Mouse (Mus musculus): ENCODE results near the gene Tmem130. TPM values are rescaled to one million over a fixed set of nuclear protein-coding genes. Genes with fewer than 3 reads are reported as not detected.

Gene Tmem130
- polyA plus RNA-seq, 1 experiment from 2014 or later = 0.14 TPM

DNA sequence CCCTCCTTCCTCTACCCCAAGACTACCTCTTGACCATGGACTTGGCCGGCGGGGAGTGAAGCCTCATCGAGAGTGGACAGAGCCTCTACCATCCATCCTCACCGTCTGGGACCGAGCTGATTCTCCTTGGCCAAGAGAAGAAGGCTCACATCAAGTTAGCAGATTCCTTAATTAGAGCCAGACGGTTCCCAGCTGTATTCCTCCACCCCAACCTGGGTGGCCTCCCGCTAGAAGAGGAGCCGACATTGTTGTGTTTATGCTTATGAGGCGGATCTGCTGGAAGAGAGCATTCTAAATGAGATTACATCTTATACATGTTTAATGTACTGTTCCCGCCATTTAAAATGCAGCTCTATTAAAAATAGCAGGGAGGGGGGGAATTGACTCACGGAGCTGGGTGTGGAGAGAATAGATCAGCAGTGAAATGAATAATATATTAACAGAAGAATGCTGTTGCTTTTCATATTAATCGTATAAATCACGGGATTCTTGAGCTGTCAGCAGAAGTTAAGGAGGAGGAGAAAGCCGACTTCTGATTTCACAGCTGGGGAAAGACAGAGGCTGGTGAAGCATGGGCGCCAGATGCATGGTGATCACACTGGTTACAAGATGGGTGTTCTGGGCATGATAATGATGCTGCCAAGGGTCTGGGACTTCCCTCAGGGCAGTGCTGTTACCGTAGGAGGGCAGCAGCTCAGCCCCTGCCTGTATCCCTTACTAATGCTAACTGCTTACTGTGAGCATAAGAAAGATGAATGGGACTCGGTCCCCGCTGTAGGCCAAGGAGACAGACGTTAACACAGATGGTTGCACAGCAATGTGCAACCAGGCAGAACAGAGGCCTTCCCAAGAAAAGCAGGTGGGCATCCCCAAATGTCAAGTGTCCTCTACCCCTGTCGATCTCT, 57.9 kb downstream of the Tmem130 start:
- ATAC-seq (ENCODE audit: insufficient number of reproducible peaks, insufficient read depth, low FRiP score, low TSS enrichment, low read depth) = no peak
- Histone ChIP-seq H3K27me3 (no peaks in the 10 kb centered on the region), H3K9ac (replicated peaks) (no peak overlapping the region), H3K4me1 (replicated peaks) (no peaks in the 10 kb centered on the region), H3K36me3 (no peaks in the 10 kb centered on the region), H3K4me2 (no peak overlapping the region), H3K27ac (no peak overlapping the region), H3K4me3 (replicated peaks) (no peak overlapping the region), H3K9me3 (no peaks in the 10 kb centered on the region)
- 64% methylated on average over 20 of the region's 20 CpGs for WGBS

GRCm38 (mm10) chr5:144695289-144696060, 66.1 kb downstream of the Tmem130 start:
- ATAC-seq (ENCODE audit: insufficient number of reproducible peaks, insufficient read depth, low FRiP score, low TSS enrichment, low read depth) = no peak

GRCm38 (mm10) chr5:144694161-144694560, 67.5 kb downstream of the Tmem130 start:
- Histone ChIP-seq H3K27me3 (no peaks in the 10 kb centered on the region), H3K36me3 (no peaks in the 10 kb centered on the region), H3K27ac (no peak overlapping the region), H3K9ac (replicated peaks) (no peak overlapping the region), H3K4me1 (replicated peaks) (no peaks in the 10 kb centered on the region), H3K4me2 (no peak overlapping the region), H3K4me3 (replicated peaks) (no peak overlapping the region), H3K9me3 (no peaks in the 10 kb centered on the region)
- no peak for ATAC-seq (ENCODE audit: insufficient number of reproducible peaks, insufficient read depth, low FRiP score, low TSS enrichment, low read depth)
- WGBS = 74% methylated on average over 4 of the region's 4 CpGs

More at GRCm38 (mm10) chr5:144695289-144696060, 66.1 kb downstream of the Tmem130 start:
- Histone ChIP-seq H3K27me3 (no peaks in the 10 kb centered on the region), H3K9ac (replicated peaks) (no peak overlapping the region), H3K36me3 (no peaks in the 10 kb centered on the region), H3K27ac (no peak overlapping the region), H3K4me3 (replicated peaks) (no peak overlapping the region), H3K4me2 (no peak overlapping the region), H3K9me3 (no peaks in the 10 kb centered on the region), H3K4me1 (replicated peaks) (no peaks in the 10 kb centered on the region)
- WGBS = 68% methylated on average over 8 of the region's 8 CpGs

- Histone ChIP-seq H3K36me3 (no peaks in the 10 kb centered on the region), H3K9ac (replicated peaks) (no peak overlapping the region), H3K4me1 (replicated peaks) (0 out of 2 replicates have a peak, but pooled peaks cover 4% of the 10 kb centered on the region), H3K4me3 (replicated peaks) (no peak overlapping the region), H3K27ac (no peak overlapping the region), H3K9me3 (no peaks in the 10 kb centered on the region), H3K27me3 (no peaks in the 10 kb centered on the region), H3K4me2 (no peak overlapping the region)
- no peak for ATAC-seq (ENCODE audit: insufficient number of reproducible peaks, insufficient read depth, low FRiP score, low TSS enrichment, low read depth)
- WGBS = 69% methylated on average over 4 of the region's 4 CpGs
Observed at GRCm38 (mm10) chr5:144691421-144691820, 70.2 kb downstream of the Tmem130 start.

DNA sequence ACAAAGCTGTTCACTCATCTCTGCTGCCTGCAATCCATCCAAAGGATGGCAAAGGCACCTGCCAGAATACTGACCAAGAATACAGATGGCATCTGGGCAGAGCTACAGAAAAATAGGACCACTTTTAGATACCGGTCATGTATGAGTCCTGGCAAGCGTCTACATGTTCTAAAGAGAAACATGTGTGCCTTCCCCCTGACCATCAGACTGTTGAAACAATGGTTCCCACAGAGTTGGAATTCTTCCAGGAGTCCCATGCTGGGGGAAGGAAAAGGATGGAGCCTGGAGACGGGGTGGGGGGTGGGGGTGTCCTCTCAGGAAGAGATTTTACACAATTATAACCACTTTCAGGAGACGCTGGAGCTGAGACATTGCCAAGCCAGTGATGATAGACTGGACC, 73.2 kb downstream of the Tmem130 start:
- no peak overlapping the region for H3K27ac ChIP-seq
- no peak overlapping the region for H3K4me3 ChIP-seq (replicated peaks)
- no peak overlapping the region for H3K9ac ChIP-seq (replicated peaks)
- ATAC-seq (ENCODE audit: insufficient number of reproducible peaks, insufficient read depth, low FRiP score, low TSS enrichment, low read depth) = no peak
- H3K36me3 ChIP-seq = no peaks in the 10 kb centered on the region
- 69% methylated on average over 4 of the region's 4 CpGs for WGBS
- no peaks in the 10 kb centered on the region for H3K9me3 ChIP-seq
- no peak overlapping the region for H3K4me2 ChIP-seq
- H3K27me3 ChIP-seq = no peaks in the 10 kb centered on the region
- 0 out of 2 replicates have a peak, but pooled peaks cover 4% of the 10 kb centered on the region for H3K4me1 ChIP-seq (replicated peaks)

Other genes with a start within 250 kb of the Tmem130 start
- gene Nptx2, start 215.9 kb downstream of the Tmem130 start, polyA plus RNA-seq (2016; fragmentation: Nextera tagmentation; extraction: Ambion mirVana) = 0.24 and 0.40 TPM in 2 replicates
- gene Trrap, start 5.9 kb upstream of the Tmem130 start, polyA plus RNA-seq (2016; fragmentation: Nextera tagmentation; extraction: Ambion mirVana) = 95.5 and 99.2 TPM in 2 replicates
- 23.3 and 25.5 TPM in 2 replicates for gene Smurf1, start 204.0 kb upstream of the Tmem130 start, polyA plus RNA-seq (2016; fragmentation: Nextera tagmentation; extraction: Ambion mirVana)

Data from limb, embryonic 12.5 days (tissue).